ENCODE assay signal across 9 mouse cellular contexts in genomic region chr16:35941382-35941781, GRCm38 (mm10). TPM values are rescaled to one million over a fixed set of nuclear protein-coding genes. Genes with fewer than 3 reads are reported as not detected.
DNase-seq lines count a peak whose midpoint lies in the region; ATAC-seq and TF ChIP-seq lines count a peak whose summit lies in the region.
"Had no signal": no experiment of that assay in that cellular context is flagged by ENCODE, and none has a peak within 500 bp of the region (broad histone marks: within the 10 kb centered on the region; RNA-seq: fewer than 3 reads in every experiment).

No protein-coding gene starts in this region.

- H3K27me3 ChIP-seq in kidney, adult 2 months (replicated peaks; ENCODE audit: control insufficient read depth, insufficient read depth, low read length): no peaks in the 10 kb centered on the region
- H3K27me3 ChIP-seq in kidney, embryonic 15.5 days: peaks cover 2% of the 10 kb centered on the region; the same call in 1 of the 2 replicates
- H3K27me3 ChIP-seq in ES-Bruce4 (ENCODE audit: control insufficient read depth, insufficient read depth, low read length, poor library complexity, severe bottlenecking): no peaks in the 10 kb centered on the region

- DNase-seq in kidney, adult 2 months: peak; percentile 40
- peak; percentile 29 for DNase-seq in c-Kit-positive CD71-negative TER-119-negative erythroid progenitor cells, embryonic 14.5 days (ENCODE audit: low read depth)
- DNase-seq in retina, embryonic 14.5 days (ENCODE audit: low spot score): peak; percentile 15
- DNase-seq in adipocyte (ENCODE audit: low spot score): no peak
- no peak for DNase-seq in layer of hippocampus, adult 18-20 months (ENCODE audit: low spot score in 2 of 2)
- no peak for DNase-seq in right cerebral cortex, adult 2 months (ENCODE audit: low spot score in 2 of 2)

- no peak overlapping the region for H3K9ac ChIP-seq in kidney, embryonic 15.5 days
- H3K9ac ChIP-seq in ES-Bruce4 (ENCODE audit: low read depth, poor library complexity, severe bottlenecking): no peak overlapping the region
- H3K9ac ChIP-seq: limb, embryonic 12.5 days had no signal

- no peak overlapping the region for H3K27ac ChIP-seq in kidney, adult 2 months (ENCODE audit: insufficient read depth, low read depth, low read length)
- H3K27ac ChIP-seq in kidney, embryonic 15.5 days: no peak overlapping the region
- no peak overlapping the region for H3K27ac ChIP-seq in ES-Bruce4 (ENCODE audit: insufficient read depth, low read length)
- H3K27ac ChIP-seq: limb, embryonic 12.5 days had no signal

- no peak overlapping the region for H3K4me2 ChIP-seq in kidney, embryonic 15.5 days
- H3K4me2 ChIP-seq: limb, embryonic 12.5 days had no signal

- no peaks in the 10 kb centered on the region for H3K36me3 ChIP-seq in kidney, adult 2 months (ENCODE audit: control insufficient read depth, insufficient read depth, low read length)
- no peaks in the 10 kb centered on the region for H3K36me3 ChIP-seq in kidney, embryonic 15.5 days
- H3K36me3 ChIP-seq in ES-Bruce4 (ENCODE audit: control insufficient read depth, insufficient read depth, low read length, poor library complexity, severe bottlenecking): no peaks in the 10 kb centered on the region

- no peaks in the 10 kb centered on the region for H3K9me3 ChIP-seq in kidney, embryonic 15.5 days (replicated peaks)
- no peaks in the 10 kb centered on the region for H3K9me3 ChIP-seq in ES-Bruce4 (replicated peaks; ENCODE audit: control insufficient read depth, insufficient read depth, low read length, poor library complexity, severe bottlenecking)
- H3K9me3 ChIP-seq: limb, embryonic 12.5 days had no signal

- no peak for ATAC-seq in kidney, embryonic 15.5 days (replicated peaks; ENCODE audit: low FRiP score)

- H3K4me3 ChIP-seq in kidney, adult 2 months (ENCODE audit: insufficient read depth, low read depth, low read length): no peak overlapping the region
- H3K4me3 ChIP-seq in kidney, embryonic 15.5 days (replicated peaks): no peak overlapping the region
- H3K4me3 ChIP-seq in ES-Bruce4 (ENCODE audit: low read depth, low read length): no peak overlapping the region
- H3K4me3 ChIP-seq: limb, embryonic 12.5 days had no signal

- TF ChIP-seq CTCF in kidney, adult 2 months (conservative IDR thresholded peaks at IDR 0.05; ENCODE audit: insufficient read depth, insufficient read length, low read depth, low read length): peak; percentile 61
- TF ChIP-seq CTCF in ES-Bruce4 (IDR thresholded peaks at IDR 0.05; ENCODE audit: low read depth, low read length): peak; percentile 67

- TF ChIP-seq POLR2A in kidney, adult 2 months (IDR thresholded peaks at IDR 0.05; ENCODE audit: low read depth, low read length): no peak
- no peak for TF ChIP-seq POLR2A in ES-Bruce4 (IDR thresholded peaks at IDR 0.05; ENCODE audit: insufficient read depth, low read length)

- no peaks in the 10 kb centered on the region; the same call in 1 of the 2 replicates for H3K4me1 ChIP-seq in kidney, adult 2 months (ENCODE audit: control insufficient read depth, insufficient read depth, low read length)
- peaks cover 10% of the 10 kb centered on the region for H3K4me1 ChIP-seq in kidney, embryonic 15.5 days
- H3K4me1 ChIP-seq in ES-Bruce4 (ENCODE audit: control insufficient read depth, insufficient read depth, low read length): no peaks in the 10 kb centered on the region

- TF ChIP-seq EP300 in ES-Bruce4 (IDR thresholded peaks at IDR 0.05; ENCODE audit: insufficient read depth, low read depth, low read length): no peak

- 89% methylated on average over 7 of the region's 7 CpGs for WGBS in kidney, adult 2 months
- 90% methylated on average over 7 of the region's 7 CpGs for WGBS in kidney, embryonic 15.5 days

RNA-seq across cellular contexts. Expression of gene Dtx3l, which starts 2.4 kb away (rescaled TPM):
- polyA plus RNA-seq in kidney, adult 2 months (2012; rRNA removed): 4.2 and 5.4 TPM in 2 replicates
- polyA plus RNA-seq in kidney, embryonic 15.5 days (2015; fragmentation: Nextera tagmentation; extraction: Ambion mirVana): 3.3 and 3.4 TPM in 2 replicates
- 11.2 and 12.1 TPM in 2 replicates for polyA plus RNA-seq in ES-Bruce4 (2011; ENCODE audit: insufficient read depth, insufficient read length, low read depth, missing spikeins)
- total RNA-seq in layer of hippocampus, adult 18-20 months (2021): 1 to 10 TPM; 5.4 to 5.7 TPM

RNA-seq across cellular contexts. Expression of gene Parp9, which starts 3.1 kb away (rescaled TPM):
- polyA plus RNA-seq in kidney, adult 2 months (2012; rRNA removed): 6.0 and 8.0 TPM in 2 replicates
- 4.5 and 5.5 TPM in 2 replicates for polyA plus RNA-seq in kidney, embryonic 15.5 days (2015; fragmentation: Nextera tagmentation; extraction: Ambion mirVana)
- 22.0 and 22.5 TPM in 2 replicates for polyA plus RNA-seq in ES-Bruce4 (2011; ENCODE audit: insufficient read depth, insufficient read length, low read depth, missing spikeins)
- 1 to 10 TPM; 2.8 to 3.2 TPM for total RNA-seq in layer of hippocampus, adult 18-20 months (2021)

RNA-seq across cellular contexts. Expression of gene Kpna1, which starts 37.2 kb away (rescaled TPM):
- 6.2 and 7.3 TPM in 2 replicates for polyA plus RNA-seq in kidney, adult 2 months (2012; rRNA removed)
- 36.8 and 38.8 TPM in 2 replicates for polyA plus RNA-seq in kidney, embryonic 15.5 days (2015; fragmentation: Nextera tagmentation; extraction: Ambion mirVana)
- polyA plus RNA-seq in ES-Bruce4 (2011; ENCODE audit: insufficient read depth, insufficient read length, low read depth, missing spikeins): 93.0 and 103 TPM in 2 replicates
- 100 to 1,000 TPM; 137 to 143 TPM for total RNA-seq in layer of hippocampus, adult 18-20 months (2021)

Comparison
In these comparisons a context has a peak if more than half of its experiments do, and no peak if none do; other contexts are left out.
1. DNase-seq: peak in kidney, adult 2 months (single experiment), c-Kit-positive CD71-negative TER-119-negative erythroid progenitor cells, embryonic 14.5 days (single experiment) and retina, embryonic 14.5 days (single experiment); none in adipocyte (single experiment), layer of hippocampus, adult 18-20 months (0 of 2) and right cerebral cortex, adult 2 months (0 of 2).